Mouse (Mus musculus): ENCODE data around the gene Pus7l. TPM values are rescaled to one million over a fixed set of nuclear protein-coding genes. Genes with fewer than 3 reads are reported as not detected.
A peak's percentile ranks its signal among the peaks of the same experiment; 100 is the strongest.

Pus7l gene
- total and polyA plus RNA-seq, 3 experiments: 5.6 to 19.2 (median 11.7) TPM

GRCm38 (mm10) chr15:94532306-94532705 lies 11.0 kb downstream of the Pus7l start:
- no peak for DNase-seq (ENCODE audit: low spot score)
- Histone ChIP-seq H3K4me3 (ENCODE audit: low read depth, low read length) (no peak overlapping the region), H3K36me3 (replicated peaks) (peaks cover 74% of the 10 kb centered on the region), H3K27me3 (ENCODE audit: insufficient read depth, low read length) (no peaks in the 10 kb centered on the region), H3K4me1 (ENCODE audit: insufficient read depth, low read depth, low read length) (no peaks in the 10 kb centered on the region), H3K9me3 (replicated peaks) (no peaks in the 10 kb centered on the region)
- TF ChIP-seq GATA1 (IDR thresholded peaks at IDR 0.05; ENCODE audit: borderline replicate concordance, low read length) (no peak), CTCF (IDR thresholded peaks at IDR 0.05; ENCODE audit: low read depth, low read length) (no peak), POLR2AphosphoS5 (IDR thresholded peaks at IDR 0.05; ENCODE audit: insufficient replicate concordance, low read depth, low read length) (no peak), GATA2 (IDR thresholded peaks at IDR 0.05; ENCODE audit: borderline replicate concordance, low read depth, low read length) (no peak), TAL1 (conservative IDR thresholded peaks at IDR 0.05; ENCODE audit: low read depth, low read length) (no peak)
- ATAC-seq (ENCODE audit: extremely low read depth, insufficient number of reproducible peaks, low FRiP score, poor library complexity, severe bottlenecking): no peak

GRCm38 (mm10) chr15:94530519-94530918 lies 12.8 kb downstream of the Pus7l start:
- ATAC-seq (ENCODE audit: extremely low read depth, insufficient number of reproducible peaks, low FRiP score, poor library complexity, severe bottlenecking): no peak

GRCm38 (mm10) chr15:94524956-94525355 lies 18.4 kb downstream of the Pus7l start:
- ATAC-seq (ENCODE audit: extremely low read depth, insufficient number of reproducible peaks, low FRiP score, poor library complexity, severe bottlenecking): no peak
- Histone ChIP-seq H3K4me1 (ENCODE audit: insufficient read depth, low read depth, low read length) (no peaks in the 10 kb centered on the region; the same call in 1 of the 2 replicates), H3K27me3 (ENCODE audit: insufficient read depth, low read length) (no peaks in the 10 kb centered on the region), H3K4me3 (ENCODE audit: low read depth, low read length) (no peak overlapping the region), H3K36me3 (replicated peaks) (peaks cover 65% of the 10 kb centered on the region), H3K9me3 (replicated peaks) (no peaks in the 10 kb centered on the region)
- TF ChIP-seq CTCF (IDR thresholded peaks at IDR 0.05; ENCODE audit: low read depth, low read length): no peak
- no peak for TF ChIP-seq TAL1 (conservative IDR thresholded peaks at IDR 0.05; ENCODE audit: low read depth, low read length)
- no peak for DNase-seq (ENCODE audit: low spot score)

More at GRCm38 (mm10) chr15:94530519-94530918, 12.8 kb downstream of the Pus7l start:
- TF ChIP-seq GATA2 (IDR thresholded peaks at IDR 0.05; ENCODE audit: borderline replicate concordance, low read depth, low read length) (no peak), GATA1 (IDR thresholded peaks at IDR 0.05; ENCODE audit: borderline replicate concordance, low read length) (no peak), TAL1 (conservative IDR thresholded peaks at IDR 0.05; ENCODE audit: low read depth, low read length) (no peak), POLR2AphosphoS5 (IDR thresholded peaks at IDR 0.05; ENCODE audit: insufficient replicate concordance, low read depth, low read length) (no peak), CTCF (IDR thresholded peaks at IDR 0.05; ENCODE audit: low read depth, low read length) (no peak)
- Histone ChIP-seq H3K4me3 (ENCODE audit: low read depth, low read length) (no peak overlapping the region), H3K4me1 (ENCODE audit: insufficient read depth, low read depth, low read length) (no peaks in the 10 kb centered on the region), H3K36me3 (replicated peaks) (peaks cover 79% of the 10 kb centered on the region), H3K9me3 (replicated peaks) (no peaks in the 10 kb centered on the region), H3K27me3 (ENCODE audit: insufficient read depth, low read length) (no peaks in the 10 kb centered on the region)
- DNase-seq (ENCODE audit: low spot score): no peak

- Histone ChIP-seq H3K4me1 (ENCODE audit: insufficient read depth, low read depth, low read length) (no peaks in the 10 kb centered on the region; the same call in 1 of the 2 replicates), H3K4me3 (ENCODE audit: low read depth, low read length) (no peak overlapping the region), H3K36me3 (replicated peaks) (peaks cover 48% of the 10 kb centered on the region), H3K27me3 (ENCODE audit: insufficient read depth, low read length) (no peaks in the 10 kb centered on the region), H3K9me3 (replicated peaks) (no peaks in the 10 kb centered on the region)
- ATAC-seq (ENCODE audit: extremely low read depth, insufficient number of reproducible peaks, low FRiP score, poor library complexity, severe bottlenecking) (no peak), DNase-seq (ENCODE audit: low spot score) (no peak)
- no peak for TF ChIP-seq GATA2 (IDR thresholded peaks at IDR 0.05; ENCODE audit: borderline replicate concordance, low read depth, low read length)
- TF ChIP-seq TAL1 (conservative IDR thresholded peaks at IDR 0.05; ENCODE audit: low read depth, low read length): no peak
- TF ChIP-seq GATA1 (IDR thresholded peaks at IDR 0.05; ENCODE audit: borderline replicate concordance, low read length): no peak
- no peak for TF ChIP-seq POLR2AphosphoS5 (IDR thresholded peaks at IDR 0.05; ENCODE audit: insufficient replicate concordance, low read depth, low read length)
- no peak for TF ChIP-seq CTCF (IDR thresholded peaks at IDR 0.05; ENCODE audit: low read depth, low read length)
These were observed 20.1 kb downstream of the Pus7l start for GRCm38 (mm10) chr15:94523251-94523650.

- Histone ChIP-seq H3K36me3 (replicated peaks) (peaks cover 29% of the 10 kb centered on the region), H3K27me3 (ENCODE audit: insufficient read depth, low read length) (no peaks in the 10 kb centered on the region), H3K9me3 (replicated peaks) (no peaks in the 10 kb centered on the region), H3K4me3 (ENCODE audit: low read depth, low read length) (no peak overlapping the region), H3K4me1 (ENCODE audit: insufficient read depth, low read depth, low read length) (no peaks in the 10 kb centered on the region; the same call in 1 of the 2 replicates)
- TF ChIP-seq POLR2AphosphoS5 (IDR thresholded peaks at IDR 0.05; ENCODE audit: insufficient replicate concordance, low read depth, low read length): no peak
- TF ChIP-seq TAL1 (conservative IDR thresholded peaks at IDR 0.05; ENCODE audit: low read depth, low read length): no peak
- no peak for TF ChIP-seq GATA2 (IDR thresholded peaks at IDR 0.05; ENCODE audit: borderline replicate concordance, low read depth, low read length)
- no peak for TF ChIP-seq GATA1 (IDR thresholded peaks at IDR 0.05; ENCODE audit: borderline replicate concordance, low read length)
- no peak for TF ChIP-seq CTCF (IDR thresholded peaks at IDR 0.05; ENCODE audit: low read depth, low read length)
- DNase-seq (ENCODE audit: low spot score) (no peak), ATAC-seq (ENCODE audit: extremely low read depth, insufficient number of reproducible peaks, low FRiP score, poor library complexity, severe bottlenecking) (no peak)
These were observed 22.4 kb downstream of the Pus7l start for GRCm38 (mm10) chr15:94520959-94521358.

- H3K9me3 ChIP-seq (replicated peaks): no peaks in the 10 kb centered on the region
- H3K36me3 ChIP-seq (replicated peaks): peaks cover 24% of the 10 kb centered on the region
- ATAC-seq (ENCODE audit: extremely low read depth, insufficient number of reproducible peaks, low FRiP score, poor library complexity, severe bottlenecking): peak; percentile 68
- no peak for DNase-seq (ENCODE audit: low spot score)
- H3K4me3 ChIP-seq (ENCODE audit: low read depth, low read length): no peak overlapping the region
- 0 out of 2 replicates have a peak, but pooled peaks have one; percentile 10 for TF ChIP-seq CTCF (IDR thresholded peaks at IDR 0.05; ENCODE audit: low read depth, low read length)
- no peak for TF ChIP-seq GATA1 (IDR thresholded peaks at IDR 0.05; ENCODE audit: borderline replicate concordance, low read length)
- TF ChIP-seq POLR2AphosphoS5 (IDR thresholded peaks at IDR 0.05; ENCODE audit: insufficient replicate concordance, low read depth, low read length): no peak
- TF ChIP-seq GATA2 (IDR thresholded peaks at IDR 0.05; ENCODE audit: borderline replicate concordance, low read depth, low read length): no peak
- no peak for TF ChIP-seq TAL1 (conservative IDR thresholded peaks at IDR 0.05; ENCODE audit: low read depth, low read length)
- H3K4me1 ChIP-seq (ENCODE audit: insufficient read depth, low read depth, low read length): no peaks in the 10 kb centered on the region; the same call in 1 of the 2 replicates
- H3K27me3 ChIP-seq (ENCODE audit: insufficient read depth, low read length): no peaks in the 10 kb centered on the region
These were observed 23.0 kb downstream of the Pus7l start for GRCm38 (mm10) chr15:94520205-94520900.
